Mouse (Mus musculus) bone marrow macrophage, adult 2 months (primary cell): ENCODE data around the gene Cd28.

Experiments used
- CTCF ChIP-seq: IDR thresholded peaks from 2 replicates; pipeline ENCODE4 v1.5.1; 2012; ENCODE audit warnings: low read depth, mild to moderate bottlenecking, low read length, moderate library complexity
- POLR2A ChIP-seq: IDR thresholded peaks from 2 replicates; pipeline ENCODE4 v1.6.1; 2012; ENCODE audit warnings: mild to moderate bottlenecking, low read depth, low read length, borderline replicate concordance

GRCm38 (mm10) chr1:60750201-60750765 is 33.7 kb downstream of the Cd28 start:
- TF ChIP-seq CTCF (no peak), POLR2A (no peak)
